Mouse (Mus musculus) myocyte (in vitro differentiated cells): ENCODE measurements around the gene Apol9a. TPM values are rescaled to one million over a fixed set of nuclear protein-coding genes. Genes with fewer than 3 reads are reported as not detected.

Experiments
- H3K27me3 ChIP-seq: one replicate; pipeline ENCODE4 v1.6.1; 2011; ENCODE audit not compliant: control insufficient read depth, insufficient read depth, insufficient read length
- H3K36me3 ChIP-seq: one replicate; pipeline ENCODE4 v1.6.1; 2011; ENCODE audit not compliant: control insufficient read depth, insufficient read depth
- H3K4me2 ChIP-seq: one replicate; pipeline ENCODE4 v1.6.1; 2011; ENCODE audit warnings: low read depth, control low read depth
- H3K4me3 ChIP-seq: one replicate; pipeline ENCODE4 v1.5.1; 2011; ENCODE audit warnings: mild to moderate bottlenecking, control low read depth, moderate library complexity
- H3K79me2 ChIP-seq: one replicate; pipeline ENCODE4 v1.6.1; 2011; ENCODE audit not compliant: control insufficient read depth, insufficient read depth
- H3ac ChIP-seq: one replicate; pipeline ENCODE4 v1.6.1; 2011; ENCODE audit not compliant: control insufficient read depth, insufficient read length
- CEBPB ChIP-seq: IDR thresholded peaks from 2 replicates; pipeline ENCODE4 v1.6.1; 2011; ENCODE audit warnings: mild to moderate bottlenecking, moderate library complexity; ENCODE audit not compliant: poor library complexity, insufficient read depth, severe bottlenecking
- E2F4 ChIP-seq: IDR thresholded peaks from one replicate; pipeline ENCODE4 v1.6.1; 2011; ENCODE audit warnings: mild to moderate bottlenecking, control low read depth, moderate library complexity; ENCODE audit not compliant: insufficient read depth
- MAX ChIP-seq: IDR thresholded peaks from one replicate; pipeline ENCODE4 v1.6.1; 2011; ENCODE audit warnings: low read depth, mild to moderate bottlenecking, control low read depth
- MYOD1 ChIP-seq, 3 experiments: IDR thresholded peaks; one replicate each; pipeline ENCODE4 v1.6.1; 2011; ENCODE audit warnings: control low read depth in 2 of 3, low read depth in 2 of 3, mild to moderate bottlenecking in 2 of 3, moderate library complexity in 1 of 3; ENCODE audit not compliant: insufficient read length in 2 of 3, control insufficient read depth in 1 of 3
- MYOG ChIP-seq, 3 experiments: IDR thresholded peaks; one replicate each; pipeline ENCODE4 v1.6.1; 2011; ENCODE audit warnings: control low read depth in 2 of 3, low read depth in 2 of 3, mild to moderate bottlenecking in 2 of 3; ENCODE audit not compliant: insufficient read length in 2 of 3, control insufficient read depth in 1 of 3, insufficient read depth in 1 of 3
- POLR2A ChIP-seq: IDR thresholded peaks from one replicate; pipeline ENCODE4 v1.6.1; 2011; ENCODE audit warnings: low read depth, mild to moderate bottlenecking, control low read depth, moderate library complexity; ENCODE audit not compliant: insufficient read length
- POLR2AphosphoS2 ChIP-seq: IDR thresholded peaks from one replicate; pipeline ENCODE4 v1.6.1; 2011; ENCODE audit warnings: low read depth, control low read depth; ENCODE audit not compliant: insufficient read length
- REST ChIP-seq: IDR thresholded peaks from one replicate; pipeline ENCODE4 v1.6.1; 2011; ENCODE audit warnings: mild to moderate bottlenecking, control low read depth, moderate library complexity; ENCODE audit not compliant: insufficient read depth, insufficient read length
- SRF ChIP-seq: IDR thresholded peaks from one replicate; pipeline ENCODE4 v1.6.1; 2011; ENCODE audit warnings: low read depth; ENCODE audit not compliant: control insufficient read depth, insufficient read length
- TCF12 ChIP-seq: IDR thresholded peaks from one replicate; pipeline ENCODE4 v1.6.1; 2011; ENCODE audit warnings: mild to moderate bottlenecking, control low read depth; ENCODE audit not compliant: poor library complexity, insufficient read depth, severe bottlenecking
- TCF3 ChIP-seq: IDR thresholded peaks from one replicate; pipeline ENCODE4 v1.6.1; 2011; ENCODE audit warnings: low read depth, control low read depth; ENCODE audit not compliant: insufficient read length
- USF1 ChIP-seq: IDR thresholded peaks from one replicate; pipeline ENCODE4 v1.6.1; 2011; ENCODE audit warnings: low read depth, mild to moderate bottlenecking, control low read depth, moderate library complexity
- polyA plus RNA-seq: library from polyadenylated mRNA; unstranded; fragments of >200 nt; fragmentation: generic; extraction: Trizol; gene quantifications from one replicate; pipeline ENCODE4 v1.2.1, GENCODE M21; 2012; ENCODE audit warnings: missing spikeins

Apol9a gene
- polyA plus RNA-seq, 1 experiment: 16.3 TPM

GRCm38 (mm10) chr15:77365700-77366570, 45.0 kb downstream of the Apol9a start:
- Histone ChIP-seq H3K4me3 (peak overlapping the region; percentile 2), H3K4me2 (peak overlapping the region; percentile 87), H3K79me2 (no peaks in the 10 kb centered on the region), H3K36me3 (no peaks in the 10 kb centered on the region), H3ac (peak overlapping the region; percentile 20), H3K27me3 (no peaks in the 10 kb centered on the region)
- TF ChIP-seq E2F4: no peak
- no peak for TF ChIP-seq MAX
- TF ChIP-seq USF1: no peak
- TF ChIP-seq POLR2A: no peak
- no peak for TF ChIP-seq POLR2AphosphoS2
- no peak for TF ChIP-seq CEBPB
- TF ChIP-seq MYOG (IDR thresholded peaks at IDR 0.05; ENCODE audit: control insufficient read depth in 1 of 3, insufficient read depth in 1 of 3, insufficient read length in 2 of 3, low read depth in 2 of 3): no peak
- no peak for TF ChIP-seq MYOD1 (IDR thresholded peaks at IDR 0.05; ENCODE audit: control insufficient read depth in 1 of 3, insufficient read length in 2 of 3, low read depth in 2 of 3)
- no peak for TF ChIP-seq TCF3
- TF ChIP-seq REST: no peak
- TF ChIP-seq SRF: no peak
- TF ChIP-seq TCF12: no peak

GRCm38 (mm10) chr15:77364026-77364425, 46.9 kb downstream of the Apol9a start:
- no peak overlapping the region for H3ac ChIP-seq
- H3K4me3 ChIP-seq: no peak overlapping the region
- TF ChIP-seq POLR2A (peak; percentile 19), REST (no peak), E2F4 (no peak)
- no peaks in the 10 kb centered on the region for H3K79me2 ChIP-seq
- no peaks in the 10 kb centered on the region for H3K27me3 ChIP-seq
- H3K4me2 ChIP-seq: peak overlapping the region; percentile 80
- H3K36me3 ChIP-seq: no peaks in the 10 kb centered on the region

- Histone ChIP-seq H3K4me2 (peak overlapping the region; percentile 80), H3K27me3 (no peaks in the 10 kb centered on the region), H3ac (no peak overlapping the region), H3K4me3 (no peak overlapping the region), H3K79me2 (no peaks in the 10 kb centered on the region), H3K36me3 (no peaks in the 10 kb centered on the region)
- no peak for TF ChIP-seq REST
- TF ChIP-seq POLR2A: no peak
- TF ChIP-seq CEBPB: no peak
- no peak for TF ChIP-seq POLR2AphosphoS2
- no peak for TF ChIP-seq TCF12
- no peak for TF ChIP-seq SRF
- no peak for TF ChIP-seq TCF3
- TF ChIP-seq MYOD1 (IDR thresholded peaks at IDR 0.05; ENCODE audit: control insufficient read depth in 1 of 3, insufficient read length in 2 of 3, low read depth in 2 of 3): no peak
- TF ChIP-seq USF1: no peak
- no peak for TF ChIP-seq E2F4
- no peak for TF ChIP-seq MAX
- no peak for TF ChIP-seq MYOG (IDR thresholded peaks at IDR 0.05; ENCODE audit: control insufficient read depth in 1 of 3, insufficient read depth in 1 of 3, insufficient read length in 2 of 3, low read depth in 2 of 3)
Measured at GRCm38 (mm10) chr15:77363578-77363977, 47.4 kb downstream of the Apol9a start.

- no peaks in the 10 kb centered on the region for H3K36me3 ChIP-seq
- H3K79me2 ChIP-seq: no peaks in the 10 kb centered on the region
- H3ac ChIP-seq: no peak overlapping the region
- H3K27me3 ChIP-seq: no peaks in the 10 kb centered on the region
- TF ChIP-seq POLR2AphosphoS2 (no peak), E2F4 (no peak), TCF12 (no peak), TCF3 (no peak), MYOD1 (IDR thresholded peaks at IDR 0.05; ENCODE audit: control insufficient read depth in 1 of 3, insufficient read length in 2 of 3, low read depth in 2 of 3) (no peak), POLR2A (no peak), MYOG (IDR thresholded peaks at IDR 0.05; ENCODE audit: control insufficient read depth in 1 of 3, insufficient read depth in 1 of 3, insufficient read length in 2 of 3, low read depth in 2 of 3) (no peak), REST (no peak)
- H3K4me2 ChIP-seq: peak overlapping the region; percentile 80
- no peak overlapping the region for H3K4me3 ChIP-seq
Measured at GRCm38 (mm10) chr15:77362952-77363351, 48.0 kb downstream of the Apol9a start.

DNA sequence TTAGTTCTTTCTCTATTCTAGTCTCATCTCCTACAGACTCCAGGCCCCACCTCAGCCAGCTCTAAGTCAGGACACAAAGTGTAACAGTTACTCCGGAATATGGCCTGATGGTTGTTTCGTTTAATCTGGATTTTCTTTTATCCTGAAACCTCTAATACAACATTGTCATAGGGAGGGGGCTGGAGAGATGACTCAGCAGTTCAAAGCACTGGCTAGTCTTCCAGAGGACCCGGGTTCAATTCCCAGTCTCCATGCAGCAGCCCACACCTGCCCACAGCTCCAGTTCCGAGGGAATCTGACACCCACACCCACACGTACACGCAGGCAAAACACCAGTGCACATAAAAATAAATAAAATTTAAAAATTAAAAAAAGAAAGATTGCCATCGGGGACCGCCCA, 51.0 kb downstream of the Apol9a start:
- no peak overlapping the region for H3ac ChIP-seq
- H3K4me2 ChIP-seq: peak overlapping the region; percentile 80
- no peak for TF ChIP-seq E2F4
- TF ChIP-seq CEBPB: no peak
- TF ChIP-seq USF1: no peak
- TF ChIP-seq POLR2A: no peak
- TF ChIP-seq SRF: no peak
- TF ChIP-seq TCF12: no peak
- no peak for TF ChIP-seq POLR2AphosphoS2
- TF ChIP-seq REST: no peak
- no peak for TF ChIP-seq MYOD1 (IDR thresholded peaks at IDR 0.05; ENCODE audit: control insufficient read depth in 1 of 3, insufficient read length in 2 of 3, low read depth in 2 of 3)
- no peak for TF ChIP-seq MYOG (IDR thresholded peaks at IDR 0.05; ENCODE audit: control insufficient read depth in 1 of 3, insufficient read depth in 1 of 3, insufficient read length in 2 of 3, low read depth in 2 of 3)
- no peak for TF ChIP-seq MAX
- no peak for TF ChIP-seq TCF3
- H3K4me3 ChIP-seq: no peak overlapping the region
- H3K79me2 ChIP-seq: no peaks in the 10 kb centered on the region
- H3K36me3 ChIP-seq: no peaks in the 10 kb centered on the region
- no peaks in the 10 kb centered on the region for H3K27me3 ChIP-seq
